Mouse (Mus musculus): Measurements from ENCODE around the gene Bpifb6. TPM values are rescaled to one million over a fixed set of nuclear protein-coding genes. Genes with fewer than 3 reads are reported as not detected.

The Bpifb6 gene
- polyA plus RNA-seq, 1 experiment from 2014 or later = not detected

GRCm38 (mm10) chr2:153931125-153931524 lies 30.9 kb downstream of the Bpifb6 start:
- Histone ChIP-seq H3K27ac (no peak overlapping the region), H3K79me2 (ENCODE audit: inconsistent target) (no peaks in the 10 kb centered on the region), H3K4me3 (ENCODE audit: inconsistent target) (no peak overlapping the region), H3K36me3 (ENCODE audit: inconsistent target) (no peaks in the 10 kb centered on the region)
- WGBS (ENCODE audit: missing documents) = 89% methylated on average over 6 of the region's 6 CpGs

GRCm38 (mm10) chr2:153933311-153933710 lies 33.1 kb downstream of the Bpifb6 start:
- Histone ChIP-seq H3K4me3 (ENCODE audit: inconsistent target) (no peak overlapping the region), H3K36me3 (ENCODE audit: inconsistent target) (no peaks in the 10 kb centered on the region), H3K27ac (no peak overlapping the region), H3K79me2 (ENCODE audit: inconsistent target) (no peaks in the 10 kb centered on the region)
- 86% methylated on average over 6 of the region's 6 CpGs for WGBS (ENCODE audit: missing documents)

GRCm38 (mm10) chr2:153935348-153935747 lies 35.2 kb downstream of the Bpifb6 start:
- H3K4me3 ChIP-seq (ENCODE audit: inconsistent target) = no peak overlapping the region
- H3K79me2 ChIP-seq (ENCODE audit: inconsistent target) = no peaks in the 10 kb centered on the region
- no peaks in the 10 kb centered on the region for H3K36me3 ChIP-seq (ENCODE audit: inconsistent target)
- WGBS (ENCODE audit: missing documents) = 86% methylated on average over 6 of the region's 6 CpGs
- H3K27ac ChIP-seq = no peak overlapping the region

DNA sequence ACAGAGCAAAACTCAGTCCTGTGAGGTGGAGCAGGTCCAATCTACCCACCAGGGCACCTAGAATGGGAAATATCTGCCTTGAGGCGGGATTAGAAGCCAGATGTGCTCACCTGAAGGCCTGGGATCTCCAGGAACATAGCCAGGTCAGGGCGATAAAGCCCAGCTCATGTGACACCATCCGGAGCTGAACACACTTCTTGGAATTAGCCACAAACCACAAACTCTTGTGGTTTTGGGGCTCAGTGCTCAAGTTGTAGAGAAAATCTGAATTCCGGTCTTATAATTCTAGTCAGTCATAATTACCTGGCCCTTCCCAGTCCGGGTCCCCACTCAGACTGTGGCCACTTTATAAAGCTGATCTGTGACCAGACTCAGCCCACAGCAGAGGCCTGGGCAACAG lies 37.7 kb downstream of the Bpifb6 start, which contains the start of gene Bpifb4:
Bpifb4 (plus strand) TSS at position 370 of the 400 bp plus-strand sequence.
- Histone ChIP-seq H3K4me3 (ENCODE audit: inconsistent target) (no peak within 1 kb of the TSS), H3K79me2 (ENCODE audit: inconsistent target) (no peaks in the 10 kb centered on the region), H3K27ac (no peak within 1 kb of the TSS), H3K36me3 (ENCODE audit: inconsistent target) (no peaks in the 10 kb centered on the region)
- WGBS (ENCODE audit: missing documents) = 3% methylated on average over 5 of the region's 5 CpGs

- WGBS (ENCODE audit: missing documents) = 29% methylated on average over 3 of the region's 3 CpGs
- Histone ChIP-seq H3K79me2 (ENCODE audit: inconsistent target) (no peaks in the 10 kb centered on the region), H3K36me3 (ENCODE audit: inconsistent target) (no peaks in the 10 kb centered on the region), H3K27ac (no peak overlapping the region), H3K4me3 (ENCODE audit: inconsistent target) (no peak overlapping the region)
Observed at GRCm38 (mm10) chr2:153943537-153943936, 43.3 kb downstream of the Bpifb6 start.

- Histone ChIP-seq H3K27ac (no peak overlapping the region), H3K4me3 (ENCODE audit: inconsistent target) (no peak overlapping the region), H3K36me3 (ENCODE audit: inconsistent target) (no peaks in the 10 kb centered on the region), H3K79me2 (ENCODE audit: inconsistent target) (no peaks in the 10 kb centered on the region)
- WGBS (ENCODE audit: missing documents) = 71% methylated on average over 8 of the region's 8 CpGs
Observed at GRCm38 (mm10) chr2:153944567-153944966, 44.4 kb downstream of the Bpifb6 start.

DNA sequence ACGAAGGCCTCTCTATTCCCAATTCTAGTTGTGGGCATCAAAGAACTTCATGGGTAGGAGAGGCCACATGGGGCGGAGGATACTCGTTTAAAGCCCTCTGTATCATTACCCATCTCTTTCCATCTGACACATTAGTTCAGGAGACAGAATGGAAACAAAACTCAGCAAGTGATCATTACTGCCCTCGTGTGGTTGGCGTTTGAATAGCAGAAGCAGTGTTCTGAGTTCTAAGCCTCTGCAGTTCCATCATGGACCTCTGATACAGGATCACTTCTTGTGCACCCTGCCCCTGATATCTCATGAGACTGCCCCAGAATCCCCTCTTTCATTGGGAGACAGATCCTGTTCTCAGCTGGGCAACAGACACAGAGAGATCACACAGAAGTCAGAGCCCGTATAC lies 52.7 kb downstream of the Bpifb6 start:
- no peaks in the 10 kb centered on the region for H3K79me2 ChIP-seq (ENCODE audit: inconsistent target)
- 33% methylated on average over 6 of the region's 6 CpGs for WGBS (ENCODE audit: missing documents)

GRCm38 (mm10) chr2:153953836-153954235 lies 53.6 kb downstream of the Bpifb6 start:
- no peaks in the 10 kb centered on the region for H3K79me2 ChIP-seq (ENCODE audit: inconsistent target)
- no peak overlapping the region for H3K4me3 ChIP-seq (ENCODE audit: inconsistent target)
- H3K27ac ChIP-seq = no peak overlapping the region
- 5% methylated on average over 6 of the region's 6 CpGs for WGBS (ENCODE audit: missing documents)
- H3K36me3 ChIP-seq (ENCODE audit: inconsistent target) = no peaks in the 10 kb centered on the region

More for the DNA sequence above, 52.7 kb downstream of the Bpifb6 start:
- Histone ChIP-seq H3K4me3 (ENCODE audit: inconsistent target) (no peak overlapping the region), H3K27ac (no peak overlapping the region), H3K36me3 (ENCODE audit: inconsistent target) (no peaks in the 10 kb centered on the region)

Other genes with a start within 250 kb of the Bpifb6 start
- 0.06 to 0.09 TPM in 2 of 3 replicates, not detected in the other for gene Dnmt3c, start 203.7 kb upstream of the Bpifb6 start, polyA plus RNA-seq (2018)
- gene Mapre1, start 159.1 kb upstream of the Bpifb6 start, polyA plus RNA-seq (2018) = 75.5 to 129 TPM (median 95.7 TPM) in 3 replicates
- 0.14 TPM in 1 of 3 replicates, not detected in the others for gene Efcab8, start 120.5 kb upstream of the Bpifb6 start, polyA plus RNA-seq (2018)
- not detected in 3 replicates for gene Sun5, start 29.3 kb upstream of the Bpifb6 start, polyA plus RNA-seq (2018)
- gene Bpifb2, start 25.3 kb upstream of the Bpifb6 start, polyA plus RNA-seq (2018) = not detected in 3 replicates
- gene Bpifb3, start 17.8 kb downstream of the Bpifb6 start, polyA plus RNA-seq (2018) = not detected in 3 replicates
- not detected in 3 replicates for gene Bpifb4, start 37.8 kb downstream of the Bpifb6 start, polyA plus RNA-seq (2018)
- not detected in 3 replicates for gene Bpifa6, start 74.6 kb downstream of the Bpifb6 start, polyA plus RNA-seq (2018)
- gene Bpifa2, start 107.9 kb downstream of the Bpifb6 start, polyA plus RNA-seq (2018) = not detected in 3 replicates
- gene Bpifa3, start 229.9 kb downstream of the Bpifb6 start, polyA plus RNA-seq (2018) = not detected in 3 replicates
- gene Bpifa1, start 242.5 kb downstream of the Bpifb6 start, polyA plus RNA-seq (2018) = not detected in 3 replicates